Mouse (Mus musculus) spleen, adult 2 months (tissue): ENCODE measurements around the gene Btd.

Experiments
- CTCF ChIP-seq: fragments of 200-500 bp; IDR thresholded peaks from 2 replicates; pipeline ENCODE4 v1.5.1; 2011; ENCODE audit warnings: mild to moderate bottlenecking, inconsistent platforms; ENCODE audit not compliant: insufficient read depth, insufficient read length, insufficient replicate concordance; ENCODE audit errors: extremely low read depth
- POLR2A ChIP-seq: fragments of 200-500 bp; IDR thresholded peaks from 2 replicates; pipeline ENCODE4 v1.6.1; 2011; ENCODE audit warnings: low read depth, low read length, inconsistent platforms

DNA sequence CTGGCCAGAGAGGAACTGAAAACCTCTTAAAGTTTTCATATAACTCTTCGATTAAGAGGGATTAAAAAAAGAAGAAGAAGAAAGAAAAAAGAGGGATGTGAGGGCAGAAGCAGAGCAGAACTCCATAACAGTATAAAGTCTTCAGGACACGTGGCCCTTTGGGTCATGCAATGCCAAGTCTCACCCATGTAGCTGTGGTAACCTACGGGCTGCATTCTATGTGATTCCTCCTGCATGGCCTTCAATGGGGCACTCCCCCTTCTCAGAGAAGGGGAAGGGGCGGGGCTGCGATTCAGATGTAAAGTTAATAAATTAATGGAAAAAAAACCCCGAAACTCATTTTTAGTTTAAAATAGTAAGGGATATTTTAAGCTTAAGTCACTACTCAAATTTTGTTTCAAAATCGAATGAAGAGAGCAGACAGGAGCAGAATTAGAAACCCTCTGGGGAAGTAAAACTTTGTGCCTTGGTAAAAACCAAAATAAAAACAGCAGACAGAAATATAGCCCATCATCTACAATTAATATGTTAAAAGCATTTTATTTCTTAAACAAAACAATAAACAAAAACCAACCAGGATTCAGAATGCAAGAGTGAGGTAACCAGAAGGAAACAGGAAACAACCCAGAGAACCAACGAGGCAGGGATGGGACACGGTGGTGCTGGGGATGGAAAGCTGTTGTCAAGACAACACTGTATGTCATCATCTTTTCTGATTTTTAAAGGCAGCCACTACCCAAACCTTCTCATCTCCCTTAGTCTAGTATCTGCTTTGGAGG, 55.6 kb downstream of the Btd start:
- TF ChIP-seq CTCF (no peak), POLR2A (no peak; the same call in 1 of the 2 replicates)
